Mouse (Mus musculus) midbrain, embryonic 15.5 days (tissue): Measurements from ENCODE around the gene Tmem9. TPM values are rescaled to one million over a fixed set of nuclear protein-coding genes. Genes with fewer than 3 reads are reported as not detected.

ENCODE experiments used
- ATAC-seq: fragments of 200-750 bp; cut with Nextera tagmentation; replicated peaks from 2 replicates; pipeline ENCODE4 v1.8.0; 2017; ENCODE audit warnings: moderate TSS enrichment
- H3K27ac ChIP-seq: fragments of 300-500 bp; sonication (generic); 2 replicates; pipeline ENCODE4 v1.5.1; 2015; ENCODE audit warnings: mild to moderate bottlenecking, inconsistent platforms
- H3K27me3 ChIP-seq: fragments of 300-500 bp; sonication (generic); replicated peaks from 2 replicates; pipeline ENCODE4 v1.6.1; 2015; ENCODE audit warnings: inconsistent platforms
- H3K36me3 ChIP-seq: fragments of 300-500 bp; sonication (generic); replicated peaks from 2 replicates; pipeline ENCODE4 v1.6.1; 2015; ENCODE audit warnings: inconsistent platforms
- H3K4me1 ChIP-seq: fragments of 300-500 bp; sonication (generic); 2 replicates; pipeline ENCODE4 v1.6.1; 2015; ENCODE audit warnings: inconsistent platforms
- H3K4me2 ChIP-seq: fragments of 300-500 bp; sonication (generic); 2 replicates; pipeline ENCODE4 v1.6.1; 2015; ENCODE audit warnings: inconsistent platforms, mild to moderate bottlenecking, moderate library complexity
- H3K4me3 ChIP-seq: fragments of 300-500 bp; sonication (generic); 2 replicates; pipeline ENCODE4 v1.5.1; 2015; ENCODE audit warnings: mild to moderate bottlenecking, inconsistent platforms
- H3K9ac ChIP-seq: fragments of 300-500 bp; sonication (generic); 2 replicates; pipeline ENCODE4 v1.6.1; 2015; ENCODE audit warnings: mild to moderate bottlenecking, inconsistent platforms
- H3K9me3 ChIP-seq: fragments of 300-500 bp; sonication (generic); 2 replicates; pipeline ENCODE4 v1.6.1; 2016; ENCODE audit warnings: inconsistent platforms
- WGBS: fragments of 180-500 bp; shearing (Covaris S2); methylation state at CpG from one replicate; pipeline ENCODE4 v1.1.7; 2015; ENCODE audit warnings: mixed read lengths; 5-methylcytosine and 5-hydroxymethylcytosine counted together
- polyA plus RNA-seq: library from polyadenylated mRNA; unstranded; fragments of >200 nt; fragmentation: Nextera tagmentation; extraction: Ambion mirVana; gene quantifications from 2 replicates; pipeline ENCODE4 v1.2.1, GENCODE M21; 2015

Gene Tmem9
- polyA plus RNA-seq, 1 experiment from 2014 or later = 150 TPM

- H3K4me3 ChIP-seq = no peak within 1 kb of the TSS; the same call in 1 of the 2 replicates
These were observed 1.6 kb upstream of the Tmem9 start, which contains the start of gene Igfn1 for GRCm38 (mm10) chr1:136006292-136006748. TSS of gene Igfn1 (minus strand) at chr1:136006342.

GRCm38 (mm10) chr1:136008159-136008533 lies 196 bp downstream of the Tmem9 start:
- no peak overlapping the region for H3K27ac ChIP-seq
- peak overlapping the region; percentile 36 for H3K4me3 ChIP-seq
- no peaks in the 10 kb centered on the region for H3K9me3 ChIP-seq
- no peak overlapping the region for H3K9ac ChIP-seq
- peaks cover 17% of the 10 kb centered on the region; the same call in 1 of the 2 replicates for H3K27me3 ChIP-seq
- 22% methylated on average over 8 of the region's 8 CpGs for WGBS
- ATAC-seq = peak; percentile 30; the same call in 1 of the 2 replicates
- H3K4me1 ChIP-seq = peaks cover 12% of the 10 kb centered on the region
- peak overlapping the region; percentile 50 for H3K4me2 ChIP-seq
- H3K36me3 ChIP-seq = no peaks in the 10 kb centered on the region

More at GRCm38 (mm10) chr1:136006292-136006748, 1.6 kb upstream of the Tmem9 start, which contains the start of gene Igfn1:
- Histone ChIP-seq H3K27me3 (peaks cover 17% of the 10 kb centered on the region; the same call in 1 of the 2 replicates), H3K9me3 (no peaks in the 10 kb centered on the region), H3K4me2 (peak within 1 kb of the TSS; percentile 50; the same call in 1 of the 2 replicates), H3K36me3 (no peaks in the 10 kb centered on the region), H3K9ac (0 out of 2 replicates have a peak within 1 kb of the TSS, but pooled peaks have one; percentile 19), H3K4me1 (peaks cover 12% of the 10 kb centered on the region), H3K27ac (no peak within 1 kb of the TSS)
- ATAC-seq = no peak
- WGBS = 90% methylated on average over 3 of the region's 3 CpGs

GRCm38 (mm10) chr1:136010247-136010646 lies 2.3 kb downstream of the Tmem9 start:
- no peak overlapping the region for H3K4me2 ChIP-seq
- no peak for ATAC-seq
- H3K9ac ChIP-seq = no peak overlapping the region
- 90% methylated on average over 4 of the region's 4 CpGs for WGBS
- H3K4me3 ChIP-seq = no peak overlapping the region
- H3K9me3 ChIP-seq = no peaks in the 10 kb centered on the region
- H3K4me1 ChIP-seq = peaks cover 12% of the 10 kb centered on the region
- no peak overlapping the region for H3K27ac ChIP-seq
- peaks cover 17% of the 10 kb centered on the region; the same call in 1 of the 2 replicates for H3K27me3 ChIP-seq
- H3K36me3 ChIP-seq = no peaks in the 10 kb centered on the region

- WGBS = 81% methylated on average over 4 of the region's 4 CpGs
- Histone ChIP-seq H3K36me3 (no peaks in the 10 kb centered on the region), H3K4me1 (peaks cover 9% of the 10 kb centered on the region), H3K4me3 (no peak overlapping the region), H3K27ac (no peak overlapping the region), H3K9me3 (no peaks in the 10 kb centered on the region), H3K27me3 (0 out of 2 replicates have a peak, but pooled peaks cover 6% of the 10 kb centered on the region), H3K9ac (no peak overlapping the region), H3K4me2 (no peak overlapping the region)
- ATAC-seq = no peak
These were observed 5.6 kb downstream of the Tmem9 start for GRCm38 (mm10) chr1:136013513-136013912.

- no peaks in the 10 kb centered on the region for H3K27me3 ChIP-seq
- no peak overlapping the region for H3K9ac ChIP-seq
- H3K4me1 ChIP-seq = peaks cover 20% of the 10 kb centered on the region
- H3K9me3 ChIP-seq = no peaks in the 10 kb centered on the region
- H3K27ac ChIP-seq = no peak overlapping the region
- H3K4me2 ChIP-seq = no peak overlapping the region
- H3K4me3 ChIP-seq = no peak overlapping the region
- no peaks in the 10 kb centered on the region for H3K36me3 ChIP-seq
- WGBS = 81% methylated on average over 2 of the region's 2 CpGs
- no peak for ATAC-seq
These were observed 7.0 kb downstream of the Tmem9 start for GRCm38 (mm10) chr1:136014796-136015502.

- Histone ChIP-seq H3K9me3 (no peaks in the 10 kb centered on the region), H3K27ac (peak overlapping the region; percentile 65), H3K4me2 (peak overlapping the region; percentile 24; the same call in 1 of the 2 replicates), H3K4me3 (no peak overlapping the region), H3K27me3 (no peaks in the 10 kb centered on the region), H3K9ac (no peak overlapping the region), H3K36me3 (peaks cover 5% of the 10 kb centered on the region; the same call in 1 of the 2 replicates), H3K4me1 (peaks cover 20% of the 10 kb centered on the region)
- peak; percentile 48 for ATAC-seq
- WGBS = 73% methylated on average over 2 of the region's 2 CpGs
These were observed 9.4 kb downstream of the Tmem9 start for GRCm38 (mm10) chr1:136017307-136017706.

- Histone ChIP-seq H3K27me3 (no peaks in the 10 kb centered on the region), H3K4me3 (peak overlapping the region; percentile 88), H3K4me2 (peak overlapping the region; percentile 96), H3K4me1 (peaks cover 20% of the 10 kb centered on the region), H3K27ac (peak overlapping the region; percentile 81), H3K9me3 (no peaks in the 10 kb centered on the region), H3K9ac (peak overlapping the region; percentile 94), H3K36me3 (peaks cover 5% of the 10 kb centered on the region; the same call in 1 of the 2 replicates)
- ATAC-seq = peak; percentile 100
- WGBS = 1% methylated on average over 22 of the region's 22 CpGs
These were observed 10.0 kb downstream of the Tmem9 start for GRCm38 (mm10) chr1:136017907-136018313.

- Histone ChIP-seq H3K27ac (peak overlapping the region; percentile 81), H3K4me3 (peak overlapping the region; percentile 88), H3K27me3 (no peaks in the 10 kb centered on the region), H3K9ac (peak overlapping the region; percentile 94), H3K9me3 (no peaks in the 10 kb centered on the region), H3K4me2 (peak overlapping the region; percentile 96), H3K4me1 (peaks cover 20% of the 10 kb centered on the region), H3K36me3 (peaks cover 5% of the 10 kb centered on the region; the same call in 1 of the 2 replicates)
- ATAC-seq = peak; percentile 46
- 4% methylated on average over 24 of the region's 24 CpGs for WGBS
These were observed 10.6 kb downstream of the Tmem9 start for GRCm38 (mm10) chr1:136018390-136019189.

GRCm38 (mm10) chr1:136030201-136030600 lies 22.3 kb downstream of the Tmem9 start:
- no peak overlapping the region for H3K9ac ChIP-seq
- H3K4me1 ChIP-seq = peaks cover 6% of the 10 kb centered on the region
- no peak overlapping the region for H3K27ac ChIP-seq
- 27% methylated on average over 7 of the region's 7 CpGs for WGBS
- H3K9me3 ChIP-seq = no peaks in the 10 kb centered on the region
- no peak overlapping the region for H3K4me2 ChIP-seq
- no peak overlapping the region for H3K4me3 ChIP-seq
- peak; percentile 31; the same call in 1 of the 2 replicates for ATAC-seq
- no peaks in the 10 kb centered on the region for H3K27me3 ChIP-seq
- peaks cover 17% of the 10 kb centered on the region for H3K36me3 ChIP-seq

- Histone ChIP-seq H3K9ac (no peak overlapping the region), H3K36me3 (peaks cover 17% of the 10 kb centered on the region), H3K4me2 (no peak overlapping the region), H3K4me3 (no peak overlapping the region), H3K4me1 (peaks cover 6% of the 10 kb centered on the region), H3K9me3 (no peaks in the 10 kb centered on the region), H3K27ac (no peak overlapping the region), H3K27me3 (no peaks in the 10 kb centered on the region)
- WGBS = 78% methylated on average over 6 of the region's 8 CpGs
- no peak for ATAC-seq
These were observed 23.7 kb downstream of the Tmem9 start for GRCm38 (mm10) chr1:136031697-136032096.

GRCm38 (mm10) chr1:136032961-136033360 lies 25.0 kb downstream of the Tmem9 start:
- 48% methylated on average over 7 of the region's 7 CpGs for WGBS
- H3K4me3 ChIP-seq = no peak overlapping the region
- peaks cover 6% of the 10 kb centered on the region for H3K4me1 ChIP-seq
- H3K36me3 ChIP-seq = peaks cover 14% of the 10 kb centered on the region
- 0 out of 2 replicates have a peak overlapping the region, but pooled peaks have one; percentile 9 for H3K27ac ChIP-seq
- H3K4me2 ChIP-seq = no peak overlapping the region
- ATAC-seq = no peak
- H3K27me3 ChIP-seq = no peaks in the 10 kb centered on the region
- H3K9ac ChIP-seq = no peak overlapping the region
- H3K9me3 ChIP-seq = no peaks in the 10 kb centered on the region
